Mouse (Mus musculus) megakaryocyte progenitor cell, adult 5-6 weeks (primary cell): ENCODE data around the gene Rab4b. TPM values are rescaled to one million over a fixed set of nuclear protein-coding genes. Genes with fewer than 3 reads are reported as not detected.

Source experiments
- total RNA-seq, 2 experiments: library from RNA; stranded (forward) in 1 of 2; stranded (reverse) in 1 of 2; fragments of 157-497, 149-512 nt in 1 of 2; fragments of 200-1000 nt in 1 of 2; gene quantifications; 2 replicates each; pipeline versions ENCODE4 v1.2.3 to v1.2.4; 2015 to 2017

Rab4b gene
- total RNA-seq, 2 experiments from 2014 or later = 9.8 to 43.2 TPM

Other genes with a start within 250 kb of the Rab4b start
- not detected in 2 replicates for gene Cyp2a22, start 239.5 kb downstream of the Rab4b start, total RNA-seq (2015)
- not detected in 2 replicates for gene Cyp2a22, start 239.5 kb downstream of the Rab4b start, total RNA-seq (2017)
- gene Cyp2a12, start 149.8 kb downstream of the Rab4b start, total RNA-seq (2015) = not detected in 2 replicates
- not detected in 2 replicates for gene Cyp2a12, start 149.8 kb downstream of the Rab4b start, total RNA-seq (2017)
- gene Cyp2f2, start 59.0 kb downstream of the Rab4b start, total RNA-seq (2015) = not detected in 2 replicates
- not detected in 2 replicates for gene Cyp2f2, start 59.0 kb downstream of the Rab4b start, total RNA-seq (2017)
- gene Cyp2t4, start 25.2 kb downstream of the Rab4b start, total RNA-seq (2015) = not detected in 2 replicates
- gene Cyp2t4, start 25.2 kb downstream of the Rab4b start, total RNA-seq (2017) = not detected in 2 replicates
- 7.8 and 7.9 TPM in 2 replicates for gene Egln2, start 12.1 kb downstream of the Rab4b start, total RNA-seq (2015)
- 26.2 and 26.3 TPM in 2 replicates for gene Egln2, start 12.1 kb downstream of the Rab4b start, total RNA-seq (2017)
- not detected in 2 replicates for gene Gm21983, start 2.2 kb upstream of the Rab4b start, total RNA-seq (2015)
- not detected in 2 replicates for gene Gm21983, start 2.2 kb upstream of the Rab4b start, total RNA-seq (2017)
- gene Mia, start 2.3 kb upstream of the Rab4b start, total RNA-seq (2015) = 0.24 TPM in 1 of 2 replicates, not detected in the other
- gene Mia, start 2.3 kb upstream of the Rab4b start, total RNA-seq (2017) = not detected in 2 replicates
- gene BC024978, start 16.9 kb upstream of the Rab4b start, total RNA-seq (2015) = 6.0 and 6.1 TPM in 2 replicates
- 0.58 and 1.0 TPM in 2 replicates for gene BC024978, start 16.9 kb upstream of the Rab4b start, total RNA-seq (2017)
- gene Snrpa, start 17.4 kb upstream of the Rab4b start, total RNA-seq (2015) = 206 and 215 TPM in 2 replicates
- gene Snrpa, start 17.4 kb upstream of the Rab4b start, total RNA-seq (2017) = 88.4 and 96.6 TPM in 2 replicates
- gene Itpkc, start 49.8 kb upstream of the Rab4b start, total RNA-seq (2015) = 1.7 and 1.9 TPM in 2 replicates
- gene Itpkc, start 49.8 kb upstream of the Rab4b start, total RNA-seq (2017) = 2.5 and 2.7 TPM in 2 replicates
- gene Coq8b, start 54.1 kb upstream of the Rab4b start, total RNA-seq (2015) = 8.4 and 11.8 TPM in 2 replicates
- gene Coq8b, start 54.1 kb upstream of the Rab4b start, total RNA-seq (2017) = 10.9 and 14.8 TPM in 2 replicates
- 0.37 and 1.3 TPM in 2 replicates for gene Numbl, start 79.5 kb upstream of the Rab4b start, total RNA-seq (2015)
- 0.57 and 0.83 TPM in 2 replicates for gene Numbl, start 79.5 kb upstream of the Rab4b start, total RNA-seq (2017)
- 0.05 TPM in 1 of 2 replicates, not detected in the other for gene Ltbp4, start 158.8 kb upstream of the Rab4b start, total RNA-seq (2015)
- not detected in 2 replicates for gene Ltbp4, start 158.8 kb upstream of the Rab4b start, total RNA-seq (2017)
- 18.8 and 23.9 TPM in 2 replicates for gene Shkbp1, start 177.1 kb upstream of the Rab4b start, total RNA-seq (2015)
- gene Shkbp1, start 177.1 kb upstream of the Rab4b start, total RNA-seq (2017) = 10.7 and 11.0 TPM in 2 replicates
- not detected in 2 replicates for gene Gm20479, start 178.5 kb upstream of the Rab4b start, total RNA-seq (2015)
- gene Gm20479, start 178.5 kb upstream of the Rab4b start, total RNA-seq (2017) = not detected in 2 replicates